In the genomic region with DNA sequence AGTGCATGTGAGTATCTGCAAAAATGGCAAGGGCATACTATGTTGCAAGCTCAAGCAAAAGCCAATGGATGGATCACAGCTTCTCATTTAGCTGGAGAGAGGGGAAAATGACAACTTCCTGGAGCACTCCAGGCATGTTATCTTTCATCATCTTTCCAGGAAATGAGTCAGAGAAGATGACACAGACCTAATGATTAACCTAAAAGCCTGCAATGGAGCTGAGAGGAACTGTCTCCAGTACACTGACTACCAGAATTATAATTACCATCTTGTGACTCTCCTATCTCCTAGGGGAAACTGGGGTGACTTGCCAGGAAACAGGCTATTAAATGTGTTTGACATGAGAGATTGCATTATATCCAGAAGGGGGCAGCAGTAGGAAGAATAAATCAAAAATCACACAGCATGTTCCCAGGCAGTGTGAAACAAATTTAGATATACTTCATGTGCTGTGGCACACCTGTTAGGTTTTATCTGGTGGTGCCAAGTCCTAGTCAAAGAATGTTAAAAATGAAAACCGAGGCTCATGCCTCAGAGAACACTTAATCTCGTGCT, we compare ENCODE assay signal across 9 mouse cellular contexts.
DNase-seq lines count a peak whose midpoint lies in the region; ATAC-seq lines count a peak whose summit lies in the region.
"Had no signal": no experiment of that assay in that cellular context is flagged by ENCODE, and none has a peak within 500 bp of the region (broad histone marks: within the 10 kb centered on the region; RNA-seq: fewer than 3 reads in every experiment).

No protein-coding gene starts in this region.

- peaks cover 10% of the 10 kb centered on the region; the same call in 1 of the 2 replicates for H3K27me3 ChIP-seq in hindbrain, embryonic 14.5 days (ENCODE audit: control insufficient read depth, insufficient read depth, low read length)
- H3K27me3 ChIP-seq in hindbrain, embryonic 16.5 days (replicated peaks; ENCODE audit: control insufficient read depth, insufficient read depth, low read length) = no peaks in the 10 kb centered on the region; the same call in 1 of the 2 replicates

- 63% methylated on average over 2 of the region's 2 CpGs for WGBS in hindbrain, embryonic 14.5 days
- 68% methylated on average over 2 of the region's 2 CpGs for WGBS in hindbrain, embryonic 16.5 days

- H3K4me2 ChIP-seq in hindbrain, embryonic 14.5 days (replicated peaks) = no peak overlapping the region
- no peak overlapping the region for H3K4me2 ChIP-seq in hindbrain, embryonic 16.5 days (ENCODE audit: low read length)
- H3K4me2 ChIP-seq: neural tube, embryonic 15.5 days had no signal

- no peak overlapping the region for H3K27ac ChIP-seq in hindbrain, embryonic 14.5 days
- H3K27ac ChIP-seq in hindbrain, embryonic 16.5 days (ENCODE audit: low read depth, low read length) = no peak overlapping the region
- H3K27ac ChIP-seq: neural tube, embryonic 15.5 days had no signal

- DNase-seq in adrenal gland, adult 2 months = peak; percentile 6
- no peak for DNase-seq in adrenal gland, postnatal 4 days (ENCODE audit: low spot score in 2 of 2)
- DNase-seq in hindbrain, embryonic 14.5 days (ENCODE audit: low spot score) = peak; percentile 40
- peak; percentile 27 for DNase-seq in 3T3-L1 (ENCODE audit: low read depth, low spot score)
- no peak for DNase-seq in B cell, adult 2 months
- no peak for DNase-seq in heart, adult 8-10 months (ENCODE audit: low spot score)

- no peaks in the 10 kb centered on the region for H3K4me1 ChIP-seq in hindbrain, embryonic 14.5 days (replicated peaks; ENCODE audit: control insufficient read depth, insufficient read depth, low read length)
- no peaks in the 10 kb centered on the region for H3K4me1 ChIP-seq in hindbrain, embryonic 16.5 days (ENCODE audit: control insufficient read depth, insufficient read depth, low read depth, low read length)
- H3K4me1 ChIP-seq: neural tube, embryonic 15.5 days had no signal

- H3K4me3 ChIP-seq in hindbrain, embryonic 14.5 days (replicated peaks; ENCODE audit: low read length) = no peak overlapping the region
- H3K4me3 ChIP-seq in hindbrain, embryonic 16.5 days (ENCODE audit: low read length) = no peak overlapping the region
- H3K4me3 ChIP-seq: neural tube, embryonic 15.5 days had no signal

- no peaks in the 10 kb centered on the region for H3K36me3 ChIP-seq in hindbrain, embryonic 14.5 days (replicated peaks; ENCODE audit: control insufficient read depth, insufficient read depth)
- H3K36me3 ChIP-seq in hindbrain, embryonic 16.5 days (ENCODE audit: control insufficient read depth, insufficient read depth, low read length) = no peaks in the 10 kb centered on the region
- H3K36me3 ChIP-seq: neural tube, embryonic 15.5 days had no signal

- ATAC-seq in hindbrain, embryonic 14.5 days (ENCODE audit: low FRiP score) = no peak
- no peak for ATAC-seq in hindbrain, embryonic 16.5 days
- ATAC-seq in erythroblast, adult 5-6 weeks (replicated peaks; ENCODE audit: low FRiP score, poor library complexity, severe bottlenecking) = peak; percentile 43; the same call in 1 of the 2 replicates

- H3K9me3 ChIP-seq in hindbrain, embryonic 14.5 days (ENCODE audit: control insufficient read depth, low read length) = no peaks in the 10 kb centered on the region
- H3K9me3 ChIP-seq in hindbrain, embryonic 16.5 days (ENCODE audit: control insufficient read depth, low read length) = no peaks in the 10 kb centered on the region
- H3K9me3 ChIP-seq: neural tube, embryonic 15.5 days had no signal

- H3K9ac ChIP-seq in hindbrain, embryonic 14.5 days = no peak overlapping the region
- H3K9ac ChIP-seq in hindbrain, embryonic 16.5 days (ENCODE audit: low read depth, low read length) = no peak overlapping the region
- H3K9ac ChIP-seq: neural tube, embryonic 15.5 days had no signal

Comparison
In these comparisons a context has a peak if more than half of its experiments do, and no peak if none do; other contexts are left out.
1. DNase-seq: peak in adrenal gland, adult 2 months (single experiment), hindbrain, embryonic 14.5 days (single experiment) and 3T3-L1 (single experiment); none in adrenal gland, postnatal 4 days (0 of 2), B cell, adult 2 months (0 of 2) and heart, adult 8-10 months (single experiment).